Mouse (Mus musculus): ENCODE data around the gene Gm49354.
"Not testable (repeated sequence)": the region's sequence is repeated elsewhere in the genome, so short reads cannot be mapped to it uniquely, and the experiment has no call there.

Gm49354 gene

DNA sequence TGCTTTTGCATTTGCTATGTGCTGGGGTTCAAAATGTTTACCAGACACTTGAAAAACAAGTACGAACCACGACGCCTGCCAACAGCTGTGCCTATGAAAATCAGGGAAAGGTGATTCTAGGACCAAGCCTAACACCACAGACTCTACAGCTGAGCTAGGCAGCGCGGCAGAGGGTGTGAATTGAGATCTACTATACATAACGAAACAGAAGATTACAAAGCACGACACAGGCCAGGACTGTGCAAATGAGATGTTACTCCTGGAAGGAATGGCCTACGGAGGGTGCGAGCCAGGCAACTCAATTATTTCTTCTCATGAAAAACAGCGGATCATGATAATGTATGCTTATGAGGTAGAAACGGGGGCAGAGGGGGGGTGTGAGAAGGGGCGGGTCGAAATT, 13.5 kb downstream of the Gm49354 start:
- DNase-seq (ENCODE audit: low spot score in 2 of 2): no peak

DNA sequence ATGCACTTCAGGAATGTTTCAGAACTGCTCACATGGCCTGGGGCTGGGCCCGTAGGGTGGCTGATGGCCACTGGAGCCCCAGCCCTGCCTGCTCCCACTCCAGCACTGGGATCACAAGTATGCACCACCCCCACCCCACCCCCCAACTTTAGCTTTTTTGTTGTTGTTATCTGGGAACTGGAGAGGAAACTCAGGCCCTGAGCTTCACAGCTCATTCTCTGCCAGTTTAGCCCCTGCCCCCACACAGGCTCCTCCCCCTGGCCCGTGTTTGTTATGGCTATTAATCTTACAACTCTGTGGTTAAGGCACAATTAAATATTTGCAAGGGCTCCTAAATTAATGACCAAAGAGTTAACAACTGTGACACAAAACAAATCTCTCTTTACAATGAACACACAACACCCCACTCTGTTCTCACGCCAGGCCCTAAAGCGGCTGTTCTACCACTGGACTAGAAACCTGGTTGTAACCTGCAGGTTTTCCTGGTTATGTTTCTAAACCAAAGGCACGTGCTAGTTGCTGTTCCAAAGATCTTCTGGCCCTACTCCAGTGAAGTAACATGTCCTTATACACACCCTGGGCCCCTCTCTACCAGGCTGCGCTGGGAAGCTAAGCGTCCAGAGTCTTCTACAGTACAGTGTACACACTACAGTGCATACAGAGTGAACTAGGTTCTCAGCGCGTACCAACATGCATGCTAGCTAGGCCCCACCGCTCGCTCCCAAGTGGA, 15.1 kb downstream of the Gm49354 start:
- no peak for DNase-seq (ENCODE audit: low spot score in 2 of 2)

DNA sequence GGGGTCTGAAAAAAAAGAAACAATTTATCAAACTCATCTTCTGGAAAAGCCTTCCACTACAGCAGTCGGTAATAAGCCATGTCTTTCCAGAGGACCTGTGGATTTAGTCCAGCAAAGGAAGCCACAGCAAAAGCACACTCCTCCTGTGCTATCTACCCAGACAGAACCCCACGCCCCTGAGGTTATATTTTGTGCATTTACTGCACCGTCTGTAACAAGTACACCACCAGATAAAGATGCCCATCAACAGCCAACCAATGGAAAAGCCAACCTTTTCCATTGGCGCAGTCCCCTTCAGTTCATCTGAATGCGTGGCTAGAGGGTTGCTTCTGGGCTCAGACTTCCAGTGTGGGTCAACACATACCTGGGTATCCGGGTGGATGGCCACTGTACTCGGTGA, 19.3 kb downstream of the Gm49354 start:
- no peak for DNase-seq (ENCODE audit: low spot score in 2 of 2)

DNA sequence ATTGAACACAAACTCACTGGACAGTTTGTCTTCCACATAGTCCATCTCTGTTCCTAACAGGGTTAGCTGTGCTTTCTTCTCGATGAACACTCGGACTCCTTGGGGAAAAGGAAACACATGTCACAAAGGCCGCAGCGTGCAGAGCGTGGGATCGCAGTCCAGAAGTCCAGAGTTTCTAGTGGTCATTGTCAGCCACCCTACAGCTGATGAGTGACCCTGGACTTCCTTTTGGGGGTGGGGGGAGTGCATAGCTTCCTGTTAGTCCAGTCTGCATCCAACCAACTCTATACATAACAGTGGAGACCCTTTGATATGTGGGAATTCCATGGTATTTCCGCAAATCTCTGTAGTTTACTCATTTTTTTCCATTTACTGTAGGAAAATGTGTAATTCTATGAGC, 25.1 kb downstream of the Gm49354 start:
- DNase-seq (ENCODE audit: low spot score in 2 of 2): no peak

DNA sequence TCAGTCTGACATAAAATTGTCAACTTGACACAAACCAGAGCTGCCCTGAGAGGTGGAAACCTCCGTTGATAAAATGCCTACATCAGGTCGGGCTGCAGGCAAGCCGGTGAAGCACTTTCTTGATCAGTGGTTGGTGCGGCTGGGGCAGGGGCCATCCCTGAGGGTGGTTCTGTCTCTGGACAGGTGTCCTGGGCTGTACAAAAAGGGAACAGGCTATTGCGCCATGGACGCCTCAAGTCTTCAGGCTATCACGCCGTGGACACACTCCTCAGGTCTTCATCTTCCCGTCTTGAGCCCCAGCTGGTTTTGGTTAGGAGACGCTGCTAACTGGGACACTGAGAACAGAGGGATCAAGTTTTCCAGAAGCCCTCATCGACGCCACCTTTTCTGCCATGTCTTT, 31.7 kb downstream of the Gm49354 start:
- no peak for DNase-seq (ENCODE audit: low spot score in 2 of 2)

DNA sequence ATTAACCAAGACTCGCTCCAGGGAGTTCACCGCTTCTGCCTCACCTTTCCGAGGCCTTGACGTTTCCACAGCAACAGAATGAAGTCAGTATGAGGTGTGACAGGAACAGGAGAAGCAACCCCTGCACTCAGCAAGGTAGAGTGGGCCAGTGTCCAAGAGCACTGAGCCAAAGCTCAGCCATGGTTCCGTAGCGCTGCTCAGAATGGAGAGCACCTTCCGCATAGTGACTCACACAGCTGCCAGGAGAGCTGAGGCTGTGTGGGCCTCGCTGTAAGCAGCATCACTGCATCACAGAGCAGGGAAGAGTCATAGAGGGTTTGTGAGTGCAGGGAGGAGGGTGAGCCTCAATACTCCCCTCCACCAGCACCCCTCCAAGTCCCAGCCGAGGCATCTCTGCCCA, 35.3 kb downstream of the Gm49354 start, which contains the start of gene 1700014D04Rik:
Gene 1700014D04Rik, minus strand, starts transcription at position 42 of the 400 bp plus-strand sequence.
- DNase-seq (ENCODE audit: low spot score in 2 of 2): peak; percentile 67

DNA sequence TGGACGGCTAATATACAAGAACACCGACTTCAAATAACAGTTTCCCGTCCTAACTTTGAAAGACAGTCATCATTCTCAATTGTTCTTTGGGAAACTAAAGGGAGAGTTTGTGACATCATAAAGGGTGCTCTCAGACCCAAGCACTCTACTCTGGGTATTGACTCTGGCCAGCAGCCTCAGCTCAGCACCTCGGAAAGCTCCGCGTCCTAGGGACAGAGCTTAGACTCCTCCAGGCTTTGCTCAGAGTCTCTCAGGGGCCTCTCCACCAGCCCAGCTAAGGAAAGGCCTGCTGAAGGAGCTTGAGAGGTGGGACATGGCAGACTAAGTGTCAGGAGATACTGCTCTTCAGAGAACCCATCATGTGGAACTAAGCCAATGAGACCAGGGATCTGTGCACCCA, 35.9 kb downstream of the Gm49354 start:
- no peak for DNase-seq (ENCODE audit: low spot score in 2 of 2)

DNA sequence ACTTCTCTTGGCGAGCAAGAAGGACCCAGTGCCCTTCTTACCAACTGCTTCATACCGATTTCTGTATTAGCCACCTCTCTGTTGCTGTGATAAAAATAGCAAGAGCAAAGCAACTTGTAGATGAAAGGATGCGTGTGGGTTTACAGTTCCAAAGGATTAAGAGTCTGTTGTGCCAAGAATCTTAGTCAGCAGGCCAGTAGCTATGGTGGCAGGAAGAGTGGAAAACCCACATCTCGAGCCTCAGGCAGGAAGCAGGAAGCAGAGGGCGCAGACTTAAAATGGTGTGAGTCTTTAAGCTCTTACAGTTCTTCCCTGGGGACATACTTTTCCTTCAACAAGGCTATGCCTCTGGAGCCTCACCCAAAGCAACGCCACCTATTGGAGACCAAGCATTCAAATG, 36.6 kb downstream of the Gm49354 start:
- no peak for DNase-seq (ENCODE audit: low spot score in 2 of 2)

DNA sequence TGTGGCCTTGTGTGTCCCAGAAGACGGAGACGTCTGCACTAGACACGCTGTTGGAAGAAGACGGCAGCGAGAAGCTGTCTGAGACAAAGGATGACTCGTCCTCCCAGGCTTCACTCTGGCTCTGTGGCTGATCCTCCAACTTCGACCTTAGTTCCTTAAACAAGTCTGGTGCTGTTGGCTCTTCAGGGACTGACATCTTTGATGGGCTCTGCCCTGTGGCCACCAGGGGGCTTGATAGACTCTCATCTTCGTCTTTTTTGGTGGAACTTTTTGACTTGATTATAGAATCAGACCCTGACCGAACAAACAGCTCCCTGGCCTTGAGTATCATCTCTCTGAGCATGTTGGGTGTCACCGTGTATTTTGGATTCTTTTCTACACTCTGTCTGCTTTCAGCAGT, 40.3 kb downstream of the Gm49354 start:
- no peak for DNase-seq (ENCODE audit: low spot score in 2 of 2)

DNA sequence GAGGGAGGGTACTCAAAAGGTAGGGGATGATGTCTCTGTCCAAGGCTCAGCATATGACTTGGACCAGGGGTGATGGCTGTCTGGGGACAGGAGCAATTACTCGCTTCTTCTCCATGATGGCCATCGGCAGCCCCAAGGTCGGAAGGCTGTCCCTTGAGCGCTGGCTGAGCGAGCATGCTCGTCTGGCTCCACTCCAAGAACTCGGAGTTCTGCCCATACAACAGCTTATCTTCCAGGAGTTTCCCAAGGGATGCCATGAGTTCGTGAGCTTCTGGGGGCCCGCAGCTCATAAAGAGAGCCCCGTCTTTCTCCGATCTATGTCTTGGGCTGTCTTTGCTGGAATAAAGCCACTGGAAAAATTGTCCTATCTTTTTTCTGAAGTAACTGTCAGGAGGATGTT, 40.9 kb downstream of the Gm49354 start:
- no peak for DNase-seq (ENCODE audit: low spot score in 2 of 2)

DNA sequence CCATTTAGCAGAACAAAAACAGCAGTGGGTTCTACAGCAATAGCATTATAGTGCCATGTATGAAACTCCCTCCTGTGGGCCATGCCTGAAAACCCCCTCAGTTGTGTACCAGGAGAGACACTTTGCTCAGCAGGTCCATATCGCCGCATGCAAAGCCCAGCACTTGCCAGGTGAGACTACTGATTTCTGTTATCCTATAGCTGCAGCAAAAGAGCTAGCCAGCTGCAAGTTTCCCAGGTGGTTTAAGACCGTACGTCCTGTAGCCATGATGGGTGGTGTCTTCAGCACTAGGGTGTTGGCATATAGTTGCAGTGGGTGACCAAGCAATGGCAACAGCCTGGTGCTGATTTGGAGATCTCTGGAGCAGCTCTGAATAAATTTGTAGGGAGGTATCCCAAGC, 42.6 kb downstream of the Gm49354 start:
- no peak for DNase-seq (ENCODE audit: low spot score in 2 of 2)

DNA sequence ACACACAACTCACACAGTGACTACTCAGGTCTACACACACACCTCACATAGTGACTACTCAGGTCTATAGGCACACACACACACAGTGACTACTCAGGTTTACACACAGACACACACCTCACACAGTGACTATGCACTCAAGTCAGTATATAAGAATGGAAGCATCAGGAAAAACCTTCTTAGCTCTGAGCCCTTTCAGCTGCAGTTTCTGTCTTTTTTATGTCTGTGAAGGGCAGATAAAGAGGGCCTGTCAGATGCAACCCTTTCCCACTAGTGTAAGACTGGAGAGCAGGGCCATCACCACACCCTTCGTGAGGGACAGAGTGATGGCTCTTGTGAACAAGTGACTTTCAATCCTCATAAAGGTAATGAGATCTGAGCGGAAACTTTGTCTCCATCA, 43.6 kb downstream of the Gm49354 start:
- no peak for DNase-seq (ENCODE audit: low spot score in 2 of 2)

DNA sequence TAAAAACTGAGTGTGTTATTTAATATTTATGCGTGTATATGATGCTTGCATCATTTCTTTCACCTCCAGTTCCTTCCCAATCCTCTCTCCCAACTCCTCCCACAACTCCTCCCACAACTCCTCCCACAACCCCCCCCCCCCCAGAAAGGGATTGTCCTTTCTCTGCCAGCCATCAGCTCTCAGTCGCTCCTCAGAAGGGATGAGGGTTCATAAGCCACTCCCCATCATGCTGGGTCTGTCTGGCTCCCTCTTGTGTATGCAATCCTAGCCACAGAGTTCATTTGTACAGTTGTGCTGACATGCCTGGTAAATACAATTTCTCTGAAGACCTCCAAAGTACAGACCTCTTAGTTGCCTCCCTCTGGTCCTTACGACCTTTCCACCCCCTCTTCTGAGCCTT, 46.9 kb downstream of the Gm49354 start:
- DNase-seq (ENCODE audit: low spot score in 2 of 2): no peak

DNA sequence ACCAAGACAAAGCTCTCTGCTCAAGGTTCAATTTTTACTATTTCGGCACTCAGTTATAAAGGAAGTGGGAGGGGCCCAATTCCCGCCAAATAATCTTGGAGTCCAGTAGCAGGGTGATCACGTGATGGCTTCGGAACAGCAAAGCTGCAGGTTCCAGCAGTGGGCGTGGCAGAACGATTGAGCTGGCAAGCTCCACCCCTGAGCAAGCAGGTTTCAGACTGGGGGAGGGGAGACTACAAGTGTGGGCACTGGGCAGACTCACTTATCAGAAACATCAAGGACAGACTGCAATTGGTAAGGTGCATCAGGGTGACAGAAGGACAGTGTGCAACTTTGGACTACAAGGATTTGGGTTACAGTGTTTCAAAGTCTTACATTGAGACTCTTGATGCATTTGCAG, 47.7 kb downstream of the Gm49354 start:
- not testable (repeated sequence) for DNase-seq (ENCODE audit: low spot score in 2 of 2)

DNA sequence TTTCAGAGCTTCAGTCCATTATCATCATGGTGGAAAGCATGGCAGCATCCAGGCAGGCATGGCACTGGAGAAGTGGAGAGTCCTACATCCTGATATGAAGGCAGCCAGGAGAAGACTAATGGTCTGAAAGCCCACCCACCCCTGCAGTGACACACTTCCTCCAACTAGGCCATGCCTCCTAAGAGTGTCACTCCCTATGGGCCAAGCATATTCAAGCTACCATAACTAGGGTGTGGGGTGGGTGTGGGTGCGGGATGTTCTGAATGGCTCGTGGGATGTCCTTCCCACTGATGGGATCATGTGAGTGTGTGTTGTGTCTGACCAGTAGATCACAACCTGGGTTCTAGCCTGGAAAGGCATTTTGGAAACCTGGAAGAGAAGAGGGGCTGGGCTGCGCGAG, 48.1 kb downstream of the Gm49354 start:
- DNase-seq (ENCODE audit: low spot score in 2 of 2): no peak

DNA sequence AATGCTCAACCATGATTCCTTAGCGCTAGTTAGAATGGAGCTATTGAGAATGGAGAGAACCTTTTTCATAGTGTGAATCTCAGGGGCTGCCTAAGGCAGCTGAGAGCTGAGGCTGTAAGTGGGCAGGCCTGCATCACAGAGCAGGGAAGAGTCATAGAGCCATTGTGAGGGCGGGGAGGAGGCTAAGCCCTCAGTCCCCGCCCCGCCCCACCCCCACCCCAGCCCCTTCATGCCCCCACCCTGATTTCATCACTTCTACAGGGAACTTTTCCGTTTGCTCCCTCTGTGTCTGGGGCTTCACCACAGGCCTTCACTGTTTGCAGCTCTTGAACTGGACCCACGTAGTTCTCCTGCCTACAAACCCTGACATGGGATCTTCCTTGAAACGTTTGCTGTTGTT, 50.4 kb downstream of the Gm49354 start, which contains the start of gene Spata31d1d:
Gene Spata31d1d, minus strand, starts transcription at position 101 of the 400 bp plus-strand sequence.
- DNase-seq (ENCODE audit: low spot score in 2 of 2): no peak

DNA sequence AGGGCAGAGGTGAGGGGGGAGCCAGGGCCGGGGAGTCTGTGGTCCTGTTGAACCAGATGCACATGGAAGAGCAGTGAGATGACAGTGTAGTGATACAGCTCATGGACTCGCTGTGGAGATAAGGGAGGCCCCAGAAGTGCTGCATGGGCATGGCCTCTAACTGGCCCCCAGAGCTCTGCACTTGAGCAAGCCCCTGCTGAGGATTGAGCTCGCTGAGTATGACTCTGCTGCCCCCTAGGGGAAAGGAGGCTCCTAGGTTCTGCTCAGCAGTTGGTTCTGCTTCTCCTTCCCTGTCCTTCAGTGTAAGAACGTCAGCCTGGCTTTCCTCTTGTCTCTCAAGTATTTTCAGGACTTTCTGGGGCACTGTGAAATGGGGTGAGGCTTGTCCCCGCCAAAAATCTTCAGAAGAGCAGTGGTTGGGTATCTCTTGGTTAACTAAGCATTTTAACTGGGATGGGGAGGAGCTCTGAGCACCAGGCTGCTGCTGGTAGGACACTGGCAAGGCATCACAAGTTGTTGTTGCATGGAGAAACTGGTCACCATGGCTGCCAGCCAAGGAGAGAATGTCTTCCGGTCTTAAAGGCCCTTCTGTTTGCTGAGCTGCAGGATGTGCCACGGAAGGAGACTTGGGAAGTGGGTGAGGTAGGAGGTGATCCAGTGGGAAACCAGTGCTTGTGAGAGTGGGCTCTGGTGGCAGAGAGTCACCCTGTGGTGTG, 53.5 kb downstream of the Gm49354 start:
- DNase-seq (ENCODE audit: low spot score in 2 of 2): peak; percentile 86 to 89

DNA sequence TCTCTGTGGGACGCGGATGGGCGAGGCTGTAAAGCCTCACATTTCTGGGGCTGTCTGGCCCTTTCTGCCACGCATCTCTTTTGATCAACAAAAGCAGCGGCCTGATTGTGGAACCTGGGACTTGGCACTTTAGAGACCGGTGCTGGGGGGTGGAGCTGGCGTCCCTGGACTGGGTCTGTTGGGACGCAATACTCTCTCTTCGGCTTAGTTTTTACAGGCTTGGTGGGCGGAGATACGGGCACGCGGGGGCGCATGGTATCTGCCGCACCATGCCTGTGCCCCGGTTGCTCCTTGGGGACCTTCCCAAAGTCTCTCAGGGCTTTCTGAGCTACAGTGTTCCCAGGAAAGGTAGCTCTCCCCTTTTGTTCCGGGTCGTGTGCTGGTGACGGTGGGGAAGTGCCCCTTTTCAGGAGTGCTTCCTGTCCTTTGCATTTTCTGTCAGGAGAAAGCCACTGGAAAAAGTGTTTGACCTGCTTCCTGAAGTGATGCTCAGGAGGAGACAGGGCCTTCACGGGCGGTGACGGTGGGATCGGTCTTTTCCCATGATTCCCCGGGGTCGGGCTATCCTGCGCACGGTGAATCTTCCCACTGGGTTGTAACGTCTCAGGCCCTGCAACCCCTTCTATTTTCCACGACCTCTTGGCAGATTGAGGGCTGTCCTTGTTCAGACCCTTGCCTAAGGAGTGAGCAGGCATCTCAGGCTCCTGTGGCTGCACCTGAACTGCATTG, 55.7 kb downstream of the Gm49354 start:
- no peak for DNase-seq (ENCODE audit: low spot score in 2 of 2)

DNA sequence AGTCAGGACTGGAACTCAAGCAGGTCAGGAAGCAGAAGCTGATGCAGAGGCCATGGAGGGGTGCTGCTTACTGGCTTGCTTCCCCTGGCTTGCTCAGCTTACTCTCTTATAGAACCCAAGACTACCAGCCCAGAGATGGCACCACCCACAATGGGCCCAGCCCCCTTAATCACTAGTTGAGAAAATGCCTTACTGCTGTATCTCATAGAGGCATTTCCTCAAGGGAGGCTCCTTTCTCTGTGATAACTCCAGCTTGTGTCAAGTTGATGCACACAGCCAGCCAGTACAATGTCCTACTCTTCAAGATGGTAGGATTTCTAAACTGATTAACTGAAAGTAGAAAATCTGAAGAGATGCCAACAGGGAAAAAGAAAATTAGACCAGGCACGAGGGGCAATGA, 60.0 kb downstream of the Gm49354 start:
- not testable (repeated sequence) for DNase-seq (ENCODE audit: low spot score in 2 of 2)

DNA sequence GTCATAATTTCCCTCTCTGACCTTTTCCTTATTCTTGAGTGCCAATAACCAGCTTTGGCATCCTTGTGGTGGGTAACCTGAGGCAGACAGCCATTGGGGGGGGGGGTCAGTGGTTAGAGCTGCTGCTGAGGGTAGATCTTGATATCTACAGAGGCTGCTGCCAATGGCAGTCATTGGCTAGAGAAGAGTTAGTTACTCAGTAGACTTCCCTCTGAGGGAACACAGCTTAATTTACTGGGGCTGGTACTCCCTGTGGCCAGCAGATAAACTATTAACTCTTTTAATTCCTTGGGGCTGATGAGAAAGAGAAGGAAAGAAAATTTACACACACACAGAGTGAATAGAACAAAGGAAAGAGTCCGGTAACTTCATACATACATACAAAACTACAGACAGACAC, 62.6 kb downstream of the Gm49354 start:
- no peak for DNase-seq (ENCODE audit: low spot score in 2 of 2)

DNA sequence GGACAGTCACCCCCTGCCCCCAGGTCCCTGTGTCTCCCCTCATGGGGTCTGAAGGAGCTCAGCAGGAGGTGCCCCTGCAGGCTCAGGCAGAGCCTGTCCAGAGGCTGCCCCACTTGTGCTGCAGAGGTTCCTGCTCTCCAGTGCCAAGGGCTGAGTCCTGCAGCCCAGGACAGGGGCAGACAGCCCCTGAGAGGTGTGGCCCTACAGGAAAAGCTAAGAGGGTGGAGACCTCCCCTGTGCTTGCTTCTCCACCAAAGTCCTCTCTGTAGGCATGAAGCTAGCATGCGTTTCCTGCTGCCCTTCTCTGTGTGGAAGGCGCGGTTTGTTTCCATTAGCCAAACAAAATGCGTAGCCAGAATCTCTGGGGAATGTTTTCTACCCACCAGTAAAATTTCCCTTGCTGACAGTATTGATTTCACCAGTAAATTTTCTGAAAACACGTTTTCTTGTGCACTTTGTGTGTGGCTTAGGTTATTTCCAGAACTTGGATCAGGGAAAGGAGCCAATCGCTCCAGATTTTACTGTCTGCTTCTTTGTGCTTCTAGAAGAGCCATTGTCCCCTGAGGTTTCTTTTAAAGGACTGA, 63.1 kb downstream of the Gm49354 start:
- DNase-seq (ENCODE audit: low spot score in 2 of 2): not testable (repeated sequence)

DNA sequence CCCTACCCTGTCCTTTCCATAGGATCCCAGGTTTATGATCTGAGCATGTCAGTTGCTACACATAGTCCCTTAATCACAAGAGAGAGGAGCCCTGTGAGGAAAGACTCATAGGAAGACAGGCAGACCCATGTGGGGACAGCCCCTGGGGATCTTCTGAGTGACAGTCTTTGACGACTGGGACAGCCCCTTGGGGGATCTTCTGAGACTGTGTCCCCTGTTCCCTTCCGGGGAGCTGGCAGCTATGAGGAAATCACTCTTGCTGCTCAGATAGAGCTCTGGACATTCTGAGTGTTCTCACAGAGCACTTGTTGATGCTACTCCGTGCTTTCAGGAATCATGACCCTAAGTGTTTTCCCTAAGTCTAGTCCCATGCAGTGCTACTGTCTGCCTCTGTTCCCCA, 68.3 kb downstream of the Gm49354 start:
- no peak for DNase-seq (ENCODE audit: low spot score in 2 of 2)
